Mouse (Mus musculus) lung, embryonic 15.5 days (tissue): ENCODE results near the gene Tspan6. TPM values are rescaled to one million over a fixed set of nuclear protein-coding genes. Genes with fewer than 3 reads are reported as not detected.
A peak's percentile ranks its signal among the peaks of the same experiment; 100 is the strongest.

Source experiments
- ATAC-seq: fragments of 200-750 bp; cut with Nextera tagmentation; 2 replicates; pipeline ENCODE4 v1.8.0; 2017; ENCODE audit warnings: moderate number of reproducible peaks, borderline replicate concordance; ENCODE audit not compliant: low FRiP score, low TSS enrichment; ENCODE audit errors: extremely low read depth
- H3K27ac ChIP-seq: fragments of 300-500 bp; sonication (generic); 2 replicates; pipeline ENCODE4 v1.5.1; 2015; ENCODE audit warnings: moderate library complexity, mild to moderate bottlenecking, inconsistent platforms
- H3K27me3 ChIP-seq: fragments of 300-500 bp; sonication (generic); 2 replicates; pipeline ENCODE4 v1.6.1; 2015; ENCODE audit warnings: inconsistent platforms
- H3K36me3 ChIP-seq: fragments of 300-500 bp; sonication (generic); 2 replicates; pipeline ENCODE4 v1.6.1; 2015; ENCODE audit warnings: inconsistent platforms
- H3K4me1 ChIP-seq: fragments of 300-500 bp; sonication (generic); 2 replicates; pipeline ENCODE4 v1.6.1; 2015; ENCODE audit warnings: inconsistent platforms
- H3K4me2 ChIP-seq: fragments of 300-500 bp; sonication (generic); 2 replicates; pipeline ENCODE4 v1.6.1; 2015; ENCODE audit warnings: inconsistent platforms, mild to moderate bottlenecking, moderate library complexity
- H3K4me3 ChIP-seq: fragments of 300-500 bp; sonication (generic); 2 replicates; pipeline ENCODE4 v1.5.1; 2015; ENCODE audit warnings: mild to moderate bottlenecking, inconsistent platforms
- H3K9ac ChIP-seq: fragments of 300-500 bp; sonication (generic); 2 replicates; pipeline ENCODE4 v1.6.1; 2015; ENCODE audit warnings: inconsistent platforms
- H3K9me3 ChIP-seq: fragments of 300-500 bp; sonication (generic); 2 replicates; pipeline ENCODE4 v1.6.1; 2016; ENCODE audit warnings: inconsistent platforms
- WGBS: fragments of 180-500 bp; shearing (Covaris S2); methylation state at CpG from one replicate; pipeline ENCODE4 v1.1.7; 2015; 5-methylcytosine and 5-hydroxymethylcytosine counted together
- polyA plus RNA-seq: library from polyadenylated mRNA; unstranded; fragments of >200 nt; fragmentation: Nextera tagmentation; extraction: Ambion mirVana; gene quantifications from 2 replicates; pipeline ENCODE4 v1.2.1, GENCODE M21; 2015

Tspan6 gene
- polyA plus RNA-seq, result 154 and 161 TPM in 2 replicates

- H3K4me2 ChIP-seq, result peak within 1 kb of the TSS; percentile 51
- H3K4me1 ChIP-seq, result no peaks in the 10 kb centered on the region
- H3K27ac ChIP-seq, result no peak within 1 kb of the TSS
- peak within 1 kb of the TSS; percentile 49 for H3K4me3 ChIP-seq
- no peaks in the 10 kb centered on the region for H3K27me3 ChIP-seq
- peak within 1 kb of the TSS; percentile 35 for H3K9ac ChIP-seq
- H3K36me3 ChIP-seq, result peaks cover 7% of the 10 kb centered on the region; the same call in 1 of the 2 replicates
- ATAC-seq, result peak; percentile 91
- H3K9me3 ChIP-seq, result no peaks in the 10 kb centered on the region
- 21% methylated on average over 33 of the region's 33 CpGs for WGBS
Observed at GRCm38 (mm10) chrX:133898014-133898542, at the start of gene Tspan6. TSS of gene Tspan6 (minus strand) at chrX:133898429.

- Histone ChIP-seq H3K27me3 (no peaks in the 10 kb centered on the region), H3K9me3 (no peaks in the 10 kb centered on the region), H3K4me1 (no peaks in the 10 kb centered on the region), H3K4me2 (no peak overlapping the region), H3K36me3 (no peaks in the 10 kb centered on the region), H3K27ac (no peak overlapping the region), H3K9ac (no peak overlapping the region), H3K4me3 (no peak overlapping the region)
- no peak; the same call in 1 of the 2 replicates for ATAC-seq
- WGBS, result 22% methylated on average over 3 of the region's 3 CpGs
Observed at GRCm38 (mm10) chrX:133947427-133947826, 49.2 kb upstream of the Tspan6 start.

- H3K9ac ChIP-seq, result no peak overlapping the region
- no peak overlapping the region for H3K27ac ChIP-seq
- H3K9me3 ChIP-seq, result no peaks in the 10 kb centered on the region
- ATAC-seq, result no peak
- no peak overlapping the region for H3K4me2 ChIP-seq
- 44% methylated on average over 1 of the region's 1 CpGs for WGBS
- H3K36me3 ChIP-seq, result no peaks in the 10 kb centered on the region
- no peak overlapping the region for H3K4me3 ChIP-seq
- no peaks in the 10 kb centered on the region for H3K27me3 ChIP-seq
- no peaks in the 10 kb centered on the region for H3K4me1 ChIP-seq
Observed at GRCm38 (mm10) chrX:133939561-133939960, 41.3 kb upstream of the Tspan6 start.

GRCm38 (mm10) chrX:133936605-133937225 lies 38.5 kb upstream of the Tspan6 start:
- Histone ChIP-seq H3K27ac (no peak overlapping the region), H3K27me3 (no peaks in the 10 kb centered on the region), H3K4me3 (no peak overlapping the region), H3K4me1 (no peaks in the 10 kb centered on the region), H3K9me3 (no peaks in the 10 kb centered on the region), H3K4me2 (no peak overlapping the region), H3K9ac (no peak overlapping the region), H3K36me3 (no peaks in the 10 kb centered on the region)
- WGBS, result 68% methylated on average over 4 of the region's 4 CpGs
- ATAC-seq, result no peak

GRCm38 (mm10) chrX:133931302-133932013 lies 33.2 kb upstream of the Tspan6 start:
- no peak for ATAC-seq
- no peak overlapping the region for H3K4me2 ChIP-seq
- no peaks in the 10 kb centered on the region for H3K4me1 ChIP-seq
- H3K9me3 ChIP-seq, result no peaks in the 10 kb centered on the region
- H3K4me3 ChIP-seq, result no peak overlapping the region
- no peak overlapping the region for H3K9ac ChIP-seq
- H3K36me3 ChIP-seq, result no peaks in the 10 kb centered on the region
- no peak overlapping the region for H3K27ac ChIP-seq
- WGBS, result 60% methylated on average over 12 of the region's 12 CpGs
- no peaks in the 10 kb centered on the region for H3K27me3 ChIP-seq

- Histone ChIP-seq H3K27ac (no peak overlapping the region), H3K9ac (no peak overlapping the region), H3K27me3 (no peaks in the 10 kb centered on the region; the same call in 1 of the 2 replicates), H3K4me2 (no peak overlapping the region), H3K9me3 (no peaks in the 10 kb centered on the region), H3K4me1 (no peaks in the 10 kb centered on the region), H3K36me3 (no peaks in the 10 kb centered on the region), H3K4me3 (no peak overlapping the region)
- WGBS, result 80% methylated on average over 5 of the region's 5 CpGs
- no peak for ATAC-seq
Observed at GRCm38 (mm10) chrX:133926760-133927159, 28.5 kb upstream of the Tspan6 start.

GRCm38 (mm10) chrX:133921187-133921586 lies 23.0 kb upstream of the Tspan6 start:
- Histone ChIP-seq H3K4me3 (no peak overlapping the region), H3K9ac (no peak overlapping the region), H3K27me3 (no peaks in the 10 kb centered on the region; the same call in 1 of the 2 replicates), H3K27ac (no peak overlapping the region), H3K36me3 (no peaks in the 10 kb centered on the region), H3K9me3 (no peaks in the 10 kb centered on the region), H3K4me1 (no peaks in the 10 kb centered on the region), H3K4me2 (no peak overlapping the region)
- WGBS, result 72% methylated on average over 4 of the region's 4 CpGs
- no peak for ATAC-seq

- Histone ChIP-seq H3K4me3 (no peak overlapping the region), H3K4me2 (no peak overlapping the region), H3K36me3 (no peaks in the 10 kb centered on the region), H3K27ac (peak overlapping the region; percentile 37), H3K4me1 (no peaks in the 10 kb centered on the region), H3K9ac (no peak overlapping the region), H3K27me3 (no peaks in the 10 kb centered on the region), H3K9me3 (no peaks in the 10 kb centered on the region)
- ATAC-seq, result peak; percentile 61
- WGBS, result 37% methylated on average over 7 of the region's 7 CpGs
Observed at GRCm38 (mm10) chrX:133914219-133914618, 16.0 kb upstream of the Tspan6 start.

GRCm38 (mm10) chrX:133913006-133913405 lies 14.8 kb upstream of the Tspan6 start:
- Histone ChIP-seq H3K27ac (no peak overlapping the region), H3K4me2 (no peak overlapping the region), H3K9ac (no peak overlapping the region), H3K36me3 (no peaks in the 10 kb centered on the region), H3K4me1 (no peaks in the 10 kb centered on the region), H3K27me3 (no peaks in the 10 kb centered on the region), H3K9me3 (no peaks in the 10 kb centered on the region), H3K4me3 (no peak overlapping the region)
- WGBS, result 84% methylated on average over 3 of the region's 3 CpGs
- ATAC-seq, result no peak

- ATAC-seq, result peak; percentile 69; the same call in 1 of the 2 replicates
- H3K4me3 ChIP-seq, result no peak overlapping the region
- no peaks in the 10 kb centered on the region for H3K36me3 ChIP-seq
- H3K4me1 ChIP-seq, result no peaks in the 10 kb centered on the region
- H3K27ac ChIP-seq, result peak overlapping the region; percentile 75
- no peaks in the 10 kb centered on the region for H3K27me3 ChIP-seq
- no peaks in the 10 kb centered on the region for H3K9me3 ChIP-seq
- H3K4me2 ChIP-seq, result no peak overlapping the region
- H3K9ac ChIP-seq, result no peak overlapping the region
- 44% methylated on average over 10 of the region's 10 CpGs for WGBS
Observed at GRCm38 (mm10) chrX:133911397-133912103, 13.3 kb upstream of the Tspan6 start.

- peak; percentile 35; the same call in 1 of the 2 replicates for ATAC-seq
Observed at GRCm38 (mm10) chrX:133908261-133908660, 10.0 kb upstream of the Tspan6 start, which contains the start of gene Srpx2. TSS of gene Srpx2 (plus strand) at chrX:133908426.

More at GRCm38 (mm10) chrX:133908261-133908660, 10.0 kb upstream of the Tspan6 start, which contains the start of gene Srpx2:
- Histone ChIP-seq H3K4me2 (peak within 1 kb of the TSS; percentile 31), H3K36me3 (no peaks in the 10 kb centered on the region), H3K9me3 (no peaks in the 10 kb centered on the region), H3K27ac (peak within 1 kb of the TSS; percentile 10; the same call in 1 of the 2 replicates), H3K9ac (no peak within 1 kb of the TSS), H3K4me3 (peak within 1 kb of the TSS; percentile 20), H3K27me3 (no peaks in the 10 kb centered on the region), H3K4me1 (no peaks in the 10 kb centered on the region)
- 28% methylated on average over 3 of the region's 3 CpGs for WGBS
